Mouse (Mus musculus) naive thymus-derived CD4-positive, alpha-beta T cell, adult 2 months (primary cell): ENCODE results near the gene Treh.
"Not testable (repeated sequence)": the region's sequence is repeated elsewhere in the genome, so short reads cannot be mapped to it uniquely, and the experiment has no call there.

Source experiments
- DNase-seq: peaks from one replicate; pipeline ENCODE4 v3.0.0-alpha.2; 2011; ENCODE audit warnings: low read depth

The Treh gene

DNA sequence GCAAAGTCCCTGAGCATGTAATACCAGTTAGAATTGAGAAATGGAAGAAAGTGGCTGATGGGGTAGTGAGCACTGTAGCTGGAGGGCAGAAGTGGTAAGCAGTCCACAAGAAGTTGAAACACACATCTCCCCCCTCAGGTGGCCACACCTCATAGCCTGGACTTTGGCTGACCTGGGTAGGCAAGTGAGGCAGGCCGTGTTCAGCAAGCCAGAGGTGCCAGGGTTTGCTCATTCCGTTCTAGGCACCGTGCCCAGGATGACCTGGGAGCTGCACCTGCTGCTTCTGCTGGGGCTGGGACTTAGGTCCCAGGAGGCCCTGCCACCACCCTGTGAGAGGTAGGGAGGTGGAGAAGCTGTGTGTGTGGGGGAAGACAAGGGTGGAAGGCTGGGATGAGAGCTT lies at the start of gene Treh:
Gene Treh (plus strand): TSS at position 229 of the 400 bp plus-strand sequence.
- DNase-seq: no peak

DNA sequence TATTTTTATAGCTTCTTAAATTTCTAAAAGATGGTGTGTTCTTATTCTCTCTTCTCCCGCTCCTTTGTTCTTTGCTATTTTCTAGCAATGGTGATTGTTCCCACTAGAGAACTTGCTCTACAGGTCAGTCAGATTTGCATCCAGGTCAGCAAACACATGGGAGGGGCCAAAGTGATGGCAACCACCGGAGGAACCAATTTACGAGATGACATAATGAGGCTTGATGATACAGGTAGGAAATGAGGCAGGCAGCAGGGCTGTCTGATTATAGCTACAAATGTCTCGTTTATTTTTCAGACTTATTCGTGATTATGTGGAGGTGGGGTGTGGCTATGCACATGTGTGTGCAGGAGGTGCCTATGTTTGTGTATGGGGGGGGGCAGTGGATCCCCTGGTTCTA lies 48.6 kb upstream of the Treh start:
- no peak for DNase-seq

- DNase-seq: no peak
Measured at GRCm38 (mm10) chr9:44626268-44626667, 46.8 kb upstream of the Treh start.

DNA sequence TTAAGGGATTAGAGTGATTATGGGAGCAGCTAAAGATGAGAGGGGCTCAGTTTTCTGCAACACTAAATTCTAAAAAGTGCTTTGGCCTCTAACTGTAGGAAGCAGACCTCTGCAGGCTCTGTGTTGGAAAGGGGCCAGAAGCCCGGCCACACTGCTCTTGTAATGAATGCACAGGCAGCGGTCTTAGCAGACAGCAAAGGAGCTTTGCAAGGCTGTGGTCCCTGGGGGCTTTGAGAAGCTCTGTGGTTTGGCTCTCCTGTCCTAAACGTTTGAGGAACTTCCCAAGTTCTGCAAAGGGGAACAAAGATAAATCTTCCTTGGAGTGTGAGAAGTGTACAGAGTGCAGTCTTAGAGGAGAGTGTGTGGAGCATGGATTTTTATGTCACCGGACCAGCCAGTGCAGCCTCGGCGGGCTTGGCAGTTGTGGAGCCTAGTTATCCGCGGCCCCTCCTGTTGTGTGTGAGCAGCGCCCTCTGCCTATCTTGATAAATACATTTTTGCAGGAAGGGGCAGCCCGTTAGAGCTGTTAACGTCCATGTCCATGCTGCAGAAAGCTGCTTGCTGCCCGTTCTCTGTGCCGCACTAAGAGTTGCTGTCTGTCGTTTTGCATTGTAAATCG lies 35.4 kb upstream of the Treh start:
- no peak for DNase-seq

DNA sequence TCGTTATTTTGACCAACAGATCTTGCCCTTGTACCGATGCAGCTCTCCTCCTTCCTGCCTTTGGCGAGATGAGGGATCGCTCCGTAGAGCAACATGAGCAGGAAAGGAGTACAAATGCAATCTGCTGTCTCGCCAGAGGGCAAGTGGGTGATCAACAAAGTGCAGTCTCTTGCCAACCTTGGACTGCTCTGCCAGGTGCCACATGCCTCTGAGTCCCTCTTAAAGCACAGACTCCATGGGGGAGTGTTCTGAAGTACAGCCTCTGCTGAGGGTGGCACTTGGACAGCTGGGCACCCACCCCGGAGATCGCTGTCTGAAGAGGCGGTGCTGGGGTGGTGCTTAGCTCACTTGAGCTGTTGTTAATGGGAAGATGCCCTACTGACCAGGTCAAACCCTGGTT lies 34.3 kb upstream of the Treh start:
- not testable (repeated sequence) for DNase-seq

GRCm38 (mm10) chr9:44640028-44640427 lies 33.0 kb upstream of the Treh start:
- DNase-seq: not testable (repeated sequence)

DNA sequence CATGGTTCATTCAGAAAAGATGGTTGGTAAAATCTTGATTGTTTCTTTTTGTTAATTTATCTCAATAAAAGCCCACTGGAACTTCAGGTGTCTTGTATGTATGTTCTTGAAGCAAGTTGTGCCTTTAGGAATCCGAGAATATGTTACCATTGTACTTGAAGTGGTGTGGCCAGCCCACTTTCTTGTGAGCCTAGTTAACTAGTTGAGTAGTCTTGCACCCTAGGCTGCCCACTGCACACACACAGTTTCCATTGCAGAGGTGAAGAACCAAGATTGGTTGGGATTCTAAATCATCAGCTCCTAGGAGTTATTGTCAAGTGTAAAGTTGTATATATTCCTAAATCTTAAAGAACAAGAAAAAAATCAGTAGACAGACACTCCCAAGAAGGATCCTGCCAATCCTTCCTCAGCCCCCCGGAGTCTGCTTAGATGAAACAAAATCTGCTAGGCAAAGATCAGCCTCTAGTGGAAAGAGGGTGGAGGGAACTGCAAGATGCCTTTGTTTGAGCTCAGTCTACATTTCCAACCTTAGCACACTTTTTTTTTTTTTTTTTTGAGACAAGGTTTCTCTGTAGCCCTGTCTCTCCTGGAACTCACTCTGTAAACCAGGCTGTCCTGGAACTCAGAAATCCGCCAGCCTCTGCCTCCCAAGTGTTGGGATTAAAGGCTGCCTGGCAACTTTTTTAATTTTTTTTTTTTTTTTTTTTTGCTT lies 32.2 kb upstream of the Treh start:
- DNase-seq: no peak

DNA sequence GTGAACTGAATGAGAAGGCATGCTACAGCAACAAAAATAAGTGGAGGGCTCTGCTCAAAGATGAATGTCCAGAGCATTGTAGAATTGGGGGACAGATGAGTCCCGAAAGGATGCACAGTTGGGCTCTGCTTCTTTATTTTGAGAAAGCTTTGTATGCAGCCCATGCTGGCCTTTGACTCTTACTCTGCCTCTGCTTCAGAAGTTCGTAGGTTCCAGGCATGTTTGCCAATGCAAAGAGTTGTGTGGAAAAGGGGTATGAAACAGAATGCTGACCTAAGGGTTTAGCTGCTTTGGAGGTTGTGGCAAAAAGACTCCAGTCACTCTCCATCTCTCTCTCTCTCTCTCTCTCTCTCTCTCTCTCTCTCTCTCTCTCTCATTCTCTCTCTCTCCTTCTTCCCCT lies 31.4 kb upstream of the Treh start:
- DNase-seq: no peak

- no peak for DNase-seq
Measured at GRCm38 (mm10) chr9:44643103-44643502, 29.9 kb upstream of the Treh start.

GRCm38 (mm10) chr9:44644186-44644585 lies 28.8 kb upstream of the Treh start:
- DNase-seq: no peak

- no peak for DNase-seq
Measured at GRCm38 (mm10) chr9:44645481-44645880, 27.6 kb upstream of the Treh start.

- DNase-seq: peak; percentile 81
Measured at GRCm38 (mm10) chr9:44645924-44646323, 27.1 kb upstream of the Treh start.

DNA sequence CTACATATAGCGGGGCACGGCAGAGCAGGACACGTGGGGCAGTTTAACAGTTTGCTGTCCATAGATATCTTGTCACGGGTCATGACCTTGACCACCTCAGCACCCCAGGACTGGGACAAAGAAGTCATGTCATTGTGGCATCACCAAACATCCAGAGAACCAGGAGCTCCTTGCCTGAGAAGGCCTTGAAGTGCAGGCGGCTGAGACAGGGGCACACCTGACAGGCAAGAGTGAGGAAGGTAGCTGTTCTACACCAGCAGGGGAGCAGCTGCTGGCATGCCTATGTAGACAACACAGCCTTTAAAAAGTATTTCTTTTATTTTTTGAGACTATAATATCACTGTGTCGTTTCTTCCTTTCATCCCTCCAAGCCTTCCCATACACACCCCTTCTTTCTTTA lies 26.7 kb upstream of the Treh start:
- peak; percentile 60 for DNase-seq

GRCm38 (mm10) chr9:44647026-44647425 lies 26.0 kb upstream of the Treh start:
- no peak for DNase-seq

- no peak for DNase-seq
Measured at GRCm38 (mm10) chr9:44647656-44648055, 25.4 kb upstream of the Treh start.

- peak; percentile 52 for DNase-seq
Measured at GRCm38 (mm10) chr9:44648881-44649281, 24.2 kb upstream of the Treh start.

DNA sequence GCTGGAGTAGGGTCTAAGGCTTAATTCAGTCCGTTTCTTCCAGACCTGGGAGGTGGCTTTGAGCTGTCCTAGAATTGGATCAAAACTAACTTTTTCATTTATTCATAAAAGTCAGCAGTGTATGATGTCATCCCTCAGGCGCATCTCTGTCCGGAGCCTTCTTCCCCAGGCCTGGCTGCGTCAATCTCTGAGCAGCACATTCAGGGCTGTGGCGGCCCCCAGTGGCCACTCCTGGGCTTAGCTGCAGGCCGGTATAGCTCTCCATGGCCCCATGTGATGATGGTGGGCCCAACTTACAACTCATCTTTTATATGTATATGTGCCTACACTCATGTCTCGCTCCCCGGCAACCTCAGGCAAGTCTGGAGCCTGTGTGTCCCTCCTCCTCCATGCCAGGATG lies 21.0 kb upstream of the Treh start:
- peak; percentile 82 for DNase-seq

DNA sequence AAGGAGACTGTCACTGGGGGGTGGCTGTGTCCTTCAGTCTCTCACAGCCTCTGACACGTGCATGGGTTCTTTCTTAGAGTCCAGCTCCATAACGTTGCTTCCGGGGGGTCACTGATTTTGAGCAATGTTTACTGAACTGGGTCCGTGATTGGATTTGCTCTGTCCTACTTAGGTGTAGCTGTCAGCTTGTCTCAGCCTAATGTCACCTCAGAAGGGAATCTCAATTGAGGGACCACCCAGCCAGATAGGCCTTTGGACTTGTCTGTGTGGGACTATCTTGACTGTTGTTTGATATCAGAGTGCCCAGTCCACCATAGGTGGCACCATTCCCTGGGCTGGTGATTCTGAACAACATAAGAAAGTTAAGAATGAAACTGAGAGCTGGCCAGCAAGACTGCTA lies 19.1 kb upstream of the Treh start:
- DNase-seq: no peak

- DNase-seq: peak; percentile 79
Measured at GRCm38 (mm10) chr9:44655098-44656066, 17.7 kb upstream of the Treh start.

DNA sequence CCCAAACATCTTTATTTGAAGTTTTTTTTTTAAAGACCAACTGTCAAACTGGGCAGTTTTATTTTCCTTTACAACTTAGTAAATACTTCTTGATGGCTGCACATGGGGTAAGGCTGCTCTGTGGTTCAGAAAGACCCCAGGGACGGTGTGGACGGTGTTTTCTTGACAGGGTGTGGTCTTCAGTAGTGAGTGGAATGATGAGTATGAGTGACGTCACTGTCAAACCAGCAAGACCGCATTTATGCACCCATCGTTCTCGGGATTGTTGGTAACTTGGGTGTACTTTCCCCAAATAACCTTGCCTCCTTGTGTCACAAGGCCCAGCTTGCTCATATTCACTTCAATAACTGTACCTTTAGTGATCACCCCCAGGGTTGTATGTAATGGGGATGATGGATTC lies 9.3 kb upstream of the Treh start:
- DNase-seq: no peak

DNA sequence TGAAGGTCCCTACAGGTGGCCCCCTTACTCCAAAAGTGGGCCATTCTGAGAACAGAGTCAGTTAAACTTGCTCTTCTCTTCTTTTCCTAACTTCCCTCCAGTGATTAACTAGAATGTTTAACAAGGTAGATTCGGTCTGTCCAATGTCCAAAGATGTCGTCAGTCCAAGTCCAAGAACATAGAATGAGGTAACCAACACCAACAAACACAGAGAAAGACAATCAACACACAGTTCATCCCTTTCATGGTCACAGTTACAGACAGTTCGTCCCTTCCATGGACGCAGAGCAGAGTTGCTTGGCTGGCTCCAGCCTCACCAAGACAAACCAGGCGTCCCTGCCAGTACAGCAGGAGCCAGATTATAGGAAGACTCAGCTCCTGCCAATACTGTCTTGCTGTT lies 1.6 kb upstream of the Treh start:
- DNase-seq: no peak

DNA sequence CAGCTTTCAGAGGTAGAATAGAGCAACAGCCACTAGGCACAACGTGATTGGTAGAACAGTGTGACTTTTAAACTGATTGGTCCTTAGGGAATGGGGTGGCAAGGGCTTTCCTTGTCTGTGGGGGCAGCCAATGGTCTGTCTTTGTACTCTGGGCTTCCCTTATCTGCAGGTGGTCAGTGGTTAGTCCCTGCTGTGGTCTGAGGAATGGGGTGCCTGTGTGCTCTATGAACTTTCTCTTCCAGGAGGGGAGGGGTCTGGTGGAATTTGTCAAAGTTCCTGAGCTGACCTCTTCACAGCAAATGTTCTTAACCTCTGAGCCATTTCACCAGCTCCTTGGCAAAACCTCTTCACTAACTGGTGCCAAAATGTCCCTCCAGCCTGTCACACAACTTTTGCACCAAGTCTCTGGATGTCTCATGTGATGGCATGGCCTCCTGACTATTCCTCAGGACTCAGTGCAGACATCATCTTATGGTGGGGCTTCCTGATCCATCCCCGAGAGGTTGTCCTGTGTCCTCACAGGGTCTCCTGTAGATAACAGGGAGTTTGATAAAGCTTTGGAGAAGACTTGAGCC lies 655 bp upstream of the Treh start:
- DNase-seq: no peak
